Mouse (Mus musculus) kidney, adult 2 months (tissue): ENCODE data around the gene Glis1.

Experiments
- CTCF ChIP-seq: fragments of 200-500 bp; conservative IDR thresholded peaks from 2 replicates; pipeline ENCODE4 v1.5.1; 2011; ENCODE audit warnings: low read depth, mild to moderate bottlenecking, control low read depth, low read length, moderate library complexity, mixed read lengths; ENCODE audit not compliant: insufficient read depth, insufficient read length
- POLR2A ChIP-seq: fragments of 200-500 bp; IDR thresholded peaks from one replicate; pipeline ENCODE4 v1.6.1; 2011; ENCODE audit warnings: low read depth, low read length, control low read depth

- TF ChIP-seq CTCF (no peak), POLR2A (no peak)
Measured at GRCm38 (mm10) chr4:107628921-107629411, 194.6 kb downstream of the Glis1 start.
